Mouse (Mus musculus): ENCODE results near the gene Pde12. TPM values are rescaled to one million over a fixed set of nuclear protein-coding genes. Genes with fewer than 3 reads are reported as not detected.

Gene Pde12
- polyA plus RNA-seq, 1 experiment from 2014 or later = 9.9 TPM

DNA sequence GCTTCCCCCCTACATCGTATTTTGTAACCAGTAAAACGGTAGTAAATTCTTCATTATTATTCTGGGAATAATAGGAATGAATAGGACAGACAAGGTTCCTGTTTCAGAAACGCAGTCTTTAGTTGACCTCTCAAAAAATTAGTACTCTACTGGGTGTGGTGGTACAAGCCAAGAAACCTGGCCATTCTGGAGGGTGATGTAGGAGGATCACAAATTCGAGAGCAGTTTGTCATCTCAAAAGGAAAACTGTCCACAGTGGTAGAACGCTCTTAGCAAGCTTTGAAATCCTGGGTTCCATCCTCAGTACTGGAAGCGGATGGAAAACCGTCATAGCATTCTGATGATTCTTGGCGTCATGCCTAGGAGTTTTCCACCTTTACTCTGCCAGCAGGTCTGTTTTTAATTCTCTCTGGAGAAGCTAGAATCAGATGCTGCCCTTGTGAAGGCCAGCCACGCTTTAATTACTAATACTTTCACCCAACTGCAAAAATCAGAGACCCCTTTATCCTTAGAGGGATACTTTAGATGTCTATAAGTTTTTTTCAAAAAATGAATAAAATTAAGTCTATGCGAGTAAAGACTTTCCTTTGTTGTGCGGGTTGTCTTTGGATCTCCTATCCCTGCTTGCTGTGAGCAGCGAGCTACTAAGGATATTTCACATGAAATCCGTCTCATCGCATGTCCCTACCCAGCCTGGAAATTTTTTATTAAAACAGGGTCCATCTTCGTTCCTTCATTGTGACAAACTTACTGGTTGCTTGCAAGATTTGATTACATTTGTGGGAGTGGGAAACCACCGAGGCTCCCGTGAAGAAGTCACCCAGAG, 32.4 kb downstream of the Pde12 start:
- H3K27me3 ChIP-seq (replicated peaks; ENCODE audit: control insufficient read depth, insufficient read depth, low read length) = no peaks in the 10 kb centered on the region
- H3K4me3 ChIP-seq (ENCODE audit: low read length) = peak overlapping the region; percentile 90
- peak overlapping the region; percentile 95 for H3K9ac ChIP-seq (ENCODE audit: low read depth, low read length)
- peak; percentile 46 for ATAC-seq
- peaks cover 17% of the 10 kb centered on the region for H3K4me1 ChIP-seq (ENCODE audit: control insufficient read depth, insufficient read depth, low read depth, low read length)
- 27% methylated on average over 17 of the region's 17 CpGs for WGBS
- H3K9me3 ChIP-seq (ENCODE audit: control insufficient read depth, low read length) = no peaks in the 10 kb centered on the region
- peak overlapping the region; percentile 60 for H3K4me2 ChIP-seq (ENCODE audit: low read length)
- peak overlapping the region; percentile 82 for H3K27ac ChIP-seq (ENCODE audit: low read depth, low read length)
- peaks cover 2% of the 10 kb centered on the region; the same call in 1 of the 2 replicates for H3K36me3 ChIP-seq (ENCODE audit: control insufficient read depth, insufficient read depth, low read length)

DNA sequence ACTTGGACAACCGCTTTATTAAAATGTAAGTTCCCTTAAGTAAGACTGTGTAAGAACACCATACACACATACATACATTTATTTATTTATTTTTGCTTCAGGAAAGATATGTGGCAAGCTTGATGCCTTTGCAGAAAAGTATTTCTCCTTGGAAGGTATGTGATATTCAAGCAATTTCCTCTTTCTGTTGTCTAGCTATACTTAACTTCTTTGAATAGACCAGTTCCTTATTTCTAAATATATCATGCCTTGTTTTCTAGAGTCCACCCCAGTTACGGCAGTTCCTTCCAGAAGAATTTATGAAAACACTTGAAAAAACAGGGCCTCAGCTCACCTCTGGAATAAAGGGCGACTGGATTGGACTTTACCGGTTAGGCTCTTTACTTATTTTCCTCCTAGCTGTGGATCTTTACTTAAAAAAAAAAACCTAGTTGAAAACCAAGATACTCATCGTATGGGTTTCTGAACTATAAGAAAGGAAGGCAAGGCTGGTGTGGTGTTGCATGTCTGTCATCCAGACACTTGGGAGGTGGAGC, 43.0 kb downstream of the Pde12 start:
- no peak overlapping the region for H3K4me3 ChIP-seq (ENCODE audit: low read length)
- no peak overlapping the region for H3K9ac ChIP-seq (ENCODE audit: low read depth, low read length)
- no peak overlapping the region for H3K27ac ChIP-seq (ENCODE audit: low read depth, low read length)
- H3K4me2 ChIP-seq (ENCODE audit: low read length) = no peak overlapping the region
- H3K27me3 ChIP-seq (replicated peaks; ENCODE audit: control insufficient read depth, insufficient read depth, low read length) = no peaks in the 10 kb centered on the region
- no peaks in the 10 kb centered on the region for H3K4me1 ChIP-seq (ENCODE audit: control insufficient read depth, insufficient read depth, low read depth, low read length)
- no peaks in the 10 kb centered on the region for H3K9me3 ChIP-seq (ENCODE audit: control insufficient read depth, low read length)
- no peak for ATAC-seq
- peaks cover 24% of the 10 kb centered on the region for H3K36me3 ChIP-seq (ENCODE audit: control insufficient read depth, insufficient read depth, low read length)
- 91% methylated on average over 5 of the region's 5 CpGs for WGBS

DNA sequence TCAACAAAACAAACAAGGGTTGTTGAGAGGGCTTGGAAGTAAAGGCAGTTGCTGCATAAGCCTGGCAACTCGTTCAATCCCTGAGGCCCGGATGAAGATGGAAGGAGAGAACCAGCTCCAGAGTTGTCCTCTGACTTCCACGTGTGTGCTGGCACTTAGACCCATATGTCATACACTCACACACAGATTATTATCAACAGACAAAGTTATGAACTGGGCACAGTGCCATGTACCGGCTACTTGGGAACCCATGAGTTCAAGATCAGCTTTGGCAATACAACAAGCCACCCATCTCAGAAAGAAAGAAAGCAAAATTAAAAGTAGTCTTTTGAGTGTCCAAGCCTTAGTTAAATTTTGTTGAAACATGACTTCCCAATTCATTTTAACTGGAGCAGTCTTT, 44.4 kb downstream of the Pde12 start:
- Histone ChIP-seq H3K36me3 (ENCODE audit: control insufficient read depth, insufficient read depth, low read length) (peaks cover 31% of the 10 kb centered on the region), H3K9ac (ENCODE audit: low read depth, low read length) (no peak overlapping the region), H3K4me1 (ENCODE audit: control insufficient read depth, insufficient read depth, low read depth, low read length) (no peaks in the 10 kb centered on the region), H3K27me3 (replicated peaks; ENCODE audit: control insufficient read depth, insufficient read depth, low read length) (no peaks in the 10 kb centered on the region), H3K27ac (ENCODE audit: low read depth, low read length) (no peak overlapping the region), H3K9me3 (ENCODE audit: control insufficient read depth, low read length) (no peaks in the 10 kb centered on the region), H3K4me3 (ENCODE audit: low read length) (no peak overlapping the region), H3K4me2 (ENCODE audit: low read length) (no peak overlapping the region)
- 93% methylated on average over 4 of the region's 4 CpGs for WGBS
- ATAC-seq = no peak

DNA sequence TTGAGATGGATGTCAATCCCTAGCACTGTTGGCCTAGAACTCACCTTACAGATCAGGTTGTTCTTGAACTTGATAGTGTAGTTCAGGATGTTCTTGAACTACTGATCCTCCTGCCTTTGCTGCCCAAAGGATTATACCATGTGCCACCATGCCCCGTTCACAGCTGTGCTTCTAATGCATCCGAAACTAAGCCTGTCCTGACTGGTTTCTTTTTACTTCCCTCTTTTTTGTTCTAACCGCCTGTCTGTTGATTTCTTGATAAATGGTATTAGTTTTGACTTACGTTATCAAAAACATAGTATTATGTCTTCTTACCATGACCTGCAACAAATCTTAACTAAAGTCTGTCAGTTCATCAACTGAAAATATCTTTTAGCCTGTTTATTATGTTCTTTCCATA, 59.0 kb downstream of the Pde12 start:
- H3K27me3 ChIP-seq (replicated peaks; ENCODE audit: control insufficient read depth, insufficient read depth, low read length) = no peaks in the 10 kb centered on the region
- ATAC-seq = no peak
- no peak overlapping the region for H3K4me2 ChIP-seq (ENCODE audit: low read length)
- no peaks in the 10 kb centered on the region for H3K9me3 ChIP-seq (ENCODE audit: control insufficient read depth, low read length)
- H3K9ac ChIP-seq (ENCODE audit: low read depth, low read length) = no peak overlapping the region
- WGBS = 92% methylated on average over 4 of the region's 4 CpGs
- no peak overlapping the region for H3K27ac ChIP-seq (ENCODE audit: low read depth, low read length)
- no peaks in the 10 kb centered on the region for H3K4me1 ChIP-seq (ENCODE audit: control insufficient read depth, insufficient read depth, low read depth, low read length)
- H3K36me3 ChIP-seq (ENCODE audit: control insufficient read depth, insufficient read depth, low read length) = peaks cover 30% of the 10 kb centered on the region
- H3K4me3 ChIP-seq (ENCODE audit: low read length) = no peak overlapping the region

Small RNAs within 50 kb of the gene (microRNA-seq; reads per million reads assigned to microRNA genes)
- not detected for gene Mir7672

Other genes with a start within 250 kb of the Pde12 start
- 11.4 TPM in 2 replicates for gene Slmap, start 135.0 kb downstream of the Pde12 start, polyA plus RNA-seq (2015; fragmentation: Nextera tagmentation; extraction: Ambion mirVana)
- 14.9 and 16.7 TPM in 2 replicates for gene Dennd6a, start 96.0 kb downstream of the Pde12 start, polyA plus RNA-seq (2015; fragmentation: Nextera tagmentation; extraction: Ambion mirVana)
- gene Arf4, start 31.8 kb downstream of the Pde12 start, polyA plus RNA-seq (2015; fragmentation: Nextera tagmentation; extraction: Ambion mirVana) = 507 and 523 TPM in 2 replicates
- 0.06 and 0.10 TPM in 2 replicates for gene Dnah12, start 23.4 kb upstream of the Pde12 start, polyA plus RNA-seq (2015; fragmentation: Nextera tagmentation; extraction: Ambion mirVana)
- 0.14 and 0.15 TPM in 2 replicates for gene Asb14, start 224.7 kb upstream of the Pde12 start, polyA plus RNA-seq (2015; fragmentation: Nextera tagmentation; extraction: Ambion mirVana)

Data from hindbrain, embryonic 16.5 days (tissue).